Comparison of ENCODE assay signal across 18 mouse cellular contexts in the genomic region with DNA sequence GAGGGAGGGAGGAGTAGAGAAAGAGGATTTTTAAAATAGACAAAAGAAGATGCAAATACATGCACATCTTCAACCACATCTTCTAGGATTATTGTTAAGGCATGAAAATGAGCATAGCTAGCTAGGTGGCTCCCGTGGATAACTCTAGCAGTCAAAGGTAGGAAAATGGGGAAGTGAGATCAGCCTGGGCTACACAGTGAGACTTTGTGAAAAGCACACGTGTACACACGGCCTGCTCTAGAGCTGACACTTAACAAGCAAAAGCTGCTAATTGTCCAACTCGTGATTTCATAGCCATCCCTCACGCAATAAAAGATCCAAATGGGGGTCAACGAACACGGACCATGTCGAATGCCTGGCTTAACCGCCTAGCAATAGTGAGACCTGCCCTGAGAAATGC.
"Had no signal": no experiment of that assay in that cellular context is flagged by ENCODE, and none has a peak within 500 bp of the region (broad histone marks: within the 10 kb centered on the region; RNA-seq: fewer than 3 reads in every experiment).

No protein-coding gene starts in this region.

- ATAC-seq: liver, postnatal 0 days had no signal

- H3K4me1 ChIP-seq: liver, embryonic 13.5 days; lung, embryonic 15.5 days; stomach, embryonic 15.5 days had no signal

- H3K27ac ChIP-seq: kidney, postnatal 0 days; limb, embryonic 12.5 days; liver, embryonic 13.5 days; lung, embryonic 15.5 days; macrophage; midbrain, embryonic 12.5 days; neural tube, embryonic 12.5 days; stomach, embryonic 15.5 days had no signal

- DNase-seq: kidney, adult 9 months; kidney, postnatal 36 days; liver; liver, embryonic 13.5 days; liver, postnatal 0 days; lung, postnatal 14 days; right cerebral cortex, postnatal 4 days; spleen, adult 18-20 months; thymus, adult 2 months; thymus, postnatal 25 days had no signal

- H3K9ac ChIP-seq: limb, embryonic 12.5 days; liver, embryonic 13.5 days; liver, postnatal 0 days; lung, embryonic 15.5 days; midbrain, embryonic 12.5 days; neural tube, embryonic 12.5 days; stomach, embryonic 15.5 days had no signal

- H3K27me3 ChIP-seq: limb, embryonic 12.5 days; liver, embryonic 13.5 days; lung, embryonic 15.5 days; neural tube, embryonic 12.5 days; stomach, embryonic 15.5 days had no signal

- H3K4me3 ChIP-seq: limb, embryonic 12.5 days; liver, embryonic 13.5 days; lung, embryonic 15.5 days; midbrain, embryonic 12.5 days; myocyte; neural tube, embryonic 12.5 days; stomach, embryonic 15.5 days had no signal

- H3K36me3 ChIP-seq: limb, embryonic 12.5 days; liver, embryonic 13.5 days; lung, embryonic 15.5 days; midbrain, embryonic 12.5 days; neural tube, embryonic 12.5 days; stomach, embryonic 15.5 days had no signal

- H3K4me2 ChIP-seq: limb, embryonic 12.5 days; liver, embryonic 13.5 days; lung, embryonic 15.5 days; midbrain, embryonic 12.5 days; neural tube, embryonic 12.5 days; stomach, embryonic 15.5 days had no signal

- H3K9me3 ChIP-seq: limb, embryonic 12.5 days; liver, embryonic 13.5 days; lung, embryonic 15.5 days; midbrain, embryonic 12.5 days; neural tube, embryonic 12.5 days; stomach, embryonic 15.5 days had no signal
